Mouse (Mus musculus): ENCODE data around the gene Pafah1b3. TPM values are rescaled to one million over a fixed set of nuclear protein-coding genes. Genes with fewer than 3 reads are reported as not detected.

Pafah1b3 gene
- polyA plus RNA-seq, 1 experiment from 2014 or later = 125 TPM

DNA sequence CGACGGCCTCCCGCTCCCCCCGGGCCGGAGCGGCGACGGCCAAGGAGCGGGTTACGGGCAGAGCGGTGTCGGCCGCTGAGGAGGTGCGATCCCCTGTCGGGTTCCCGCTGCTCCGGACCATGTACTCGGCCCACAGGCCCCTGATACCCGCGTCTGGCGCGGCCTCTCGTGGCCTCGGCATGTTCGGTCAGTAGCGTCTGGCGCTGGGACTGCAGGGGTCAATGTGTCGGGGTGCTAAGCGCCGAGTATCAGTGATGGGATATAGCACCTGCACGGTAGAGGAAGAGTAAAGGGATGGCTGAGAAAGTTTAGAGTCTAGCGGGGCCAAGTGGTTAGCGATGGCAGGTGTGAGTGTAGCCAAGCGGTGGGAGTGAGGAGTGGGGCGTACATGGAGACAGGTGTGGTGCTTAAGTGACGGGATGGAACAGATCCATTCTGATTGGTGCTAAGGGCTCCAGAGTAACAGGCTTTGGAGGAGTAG lies 15.0 kb downstream of the Pafah1b3 start:
- under 1% methylated on average over 33 of the region's 36 CpGs for WGBS
- no peak for ATAC-seq (ENCODE audit: low FRiP score, low TSS enrichment)
- Histone ChIP-seq H3K4me1 (replicated peaks; ENCODE audit: control insufficient read depth, insufficient read depth) (peaks cover 22% of the 10 kb centered on the region), H3K36me3 (ENCODE audit: control insufficient read depth, insufficient read depth, low read length) (peaks cover 28% of the 10 kb centered on the region), H3K9me3 (ENCODE audit: control insufficient read depth, low read length) (no peaks in the 10 kb centered on the region), H3K27ac (replicated peaks) (peak overlapping the region; percentile 95), H3K4me3 (ENCODE audit: low read depth, low read length) (peak overlapping the region; percentile 71), H3K27me3 (ENCODE audit: control insufficient read depth, insufficient read depth, low read length) (no peaks in the 10 kb centered on the region), H3K4me2 (replicated peaks; ENCODE audit: low read depth) (peak overlapping the region; percentile 88), H3K9ac (ENCODE audit: low read length) (peak overlapping the region; percentile 76)
- TF ChIP-seq CTCF (IDR thresholded peaks at IDR 0.05; ENCODE audit: low read depth) (peak; percentile 42), EP300 (optimal IDR thresholded peaks at IDR 0.05) (no peak)
- DNase-seq (ENCODE audit: low spot score) = peak; percentile 61

- no peak for TF ChIP-seq EP300 (optimal IDR thresholded peaks at IDR 0.05)
- TF ChIP-seq CTCF (IDR thresholded peaks at IDR 0.05; ENCODE audit: low read depth) = peak; percentile 21
- H3K27me3 ChIP-seq (ENCODE audit: control insufficient read depth, insufficient read depth, low read length) = no peaks in the 10 kb centered on the region
- peaks cover 21% of the 10 kb centered on the region for H3K36me3 ChIP-seq (ENCODE audit: control insufficient read depth, insufficient read depth, low read length)
- H3K4me3 ChIP-seq (ENCODE audit: low read depth, low read length) = peak overlapping the region; percentile 71
- peak overlapping the region; percentile 88 for H3K4me2 ChIP-seq (replicated peaks; ENCODE audit: low read depth)
- peak; percentile 84 for ATAC-seq (ENCODE audit: low FRiP score, low TSS enrichment)
- DNase-seq (ENCODE audit: low spot score) = peak; percentile 99
- under 1% methylated on average over 55 of the region's 108 CpGs for WGBS
- H3K4me1 ChIP-seq (replicated peaks; ENCODE audit: control insufficient read depth, insufficient read depth) = peaks cover 22% of the 10 kb centered on the region
- H3K9ac ChIP-seq (ENCODE audit: low read length) = peak overlapping the region; percentile 76
- no peaks in the 10 kb centered on the region for H3K9me3 ChIP-seq (ENCODE audit: control insufficient read depth, low read length)
- peak overlapping the region; percentile 98 for H3K27ac ChIP-seq (replicated peaks)
Measured at GRCm38 (mm10) chr7:25281734-25282601, 15.8 kb downstream of the Pafah1b3 start.

GRCm38 (mm10) chr7:25281166-25281733 lies 16.5 kb downstream of the Pafah1b3 start:
- peaks cover 22% of the 10 kb centered on the region for H3K4me1 ChIP-seq (replicated peaks; ENCODE audit: control insufficient read depth, insufficient read depth)
- H3K9ac ChIP-seq (ENCODE audit: low read length) = peak overlapping the region; percentile 38; the same call in 1 of the 2 replicates
- H3K4me3 ChIP-seq (ENCODE audit: low read depth, low read length) = peak overlapping the region; percentile 71
- peaks cover 14% of the 10 kb centered on the region for H3K36me3 ChIP-seq (ENCODE audit: control insufficient read depth, insufficient read depth, low read length)
- no peaks in the 10 kb centered on the region for H3K9me3 ChIP-seq (ENCODE audit: control insufficient read depth, low read length)
- ATAC-seq (ENCODE audit: low FRiP score, low TSS enrichment) = peak; percentile 3; the same call in 1 of the 2 replicates
- DNase-seq (ENCODE audit: low spot score) = no peak
- no peak for TF ChIP-seq EP300 (optimal IDR thresholded peaks at IDR 0.05)
- no peak for TF ChIP-seq CTCF (IDR thresholded peaks at IDR 0.05; ENCODE audit: low read depth)
- no peaks in the 10 kb centered on the region for H3K27me3 ChIP-seq (ENCODE audit: control insufficient read depth, insufficient read depth, low read length)
- H3K4me2 ChIP-seq (replicated peaks; ENCODE audit: low read depth) = peak overlapping the region; percentile 88
- H3K27ac ChIP-seq (replicated peaks) = peak overlapping the region; percentile 98
- WGBS = 7% methylated on average over 12 of the region's 12 CpGs

GRCm38 (mm10) chr7:25279861-25280791 lies 17.7 kb downstream of the Pafah1b3 start:
- no peak for TF ChIP-seq EP300 (optimal IDR thresholded peaks at IDR 0.05)
- peak; percentile 8; the same call in 1 of the 2 replicates for TF ChIP-seq CTCF (IDR thresholded peaks at IDR 0.05; ENCODE audit: low read depth)
- Histone ChIP-seq H3K27ac (replicated peaks) (peak overlapping the region; percentile 98), H3K36me3 (ENCODE audit: control insufficient read depth, insufficient read depth, low read length) (peaks cover 5% of the 10 kb centered on the region; the same call in 1 of the 2 replicates), H3K4me1 (replicated peaks; ENCODE audit: control insufficient read depth, insufficient read depth) (peaks cover 22% of the 10 kb centered on the region), H3K4me3 (ENCODE audit: low read depth, low read length) (peak overlapping the region; percentile 58), H3K9ac (ENCODE audit: low read length) (peak overlapping the region; percentile 76), H3K9me3 (ENCODE audit: control insufficient read depth, low read length) (no peaks in the 10 kb centered on the region), H3K4me2 (replicated peaks; ENCODE audit: low read depth) (peak overlapping the region; percentile 88), H3K27me3 (ENCODE audit: control insufficient read depth, insufficient read depth, low read length) (no peaks in the 10 kb centered on the region)
- under 1% methylated on average over 6 of the region's 6 CpGs for WGBS
- peak; percentile 68 for DNase-seq (ENCODE audit: low spot score)
- ATAC-seq (ENCODE audit: low FRiP score, low TSS enrichment) = peak; percentile 12; the same call in 1 of the 2 replicates

DNA sequence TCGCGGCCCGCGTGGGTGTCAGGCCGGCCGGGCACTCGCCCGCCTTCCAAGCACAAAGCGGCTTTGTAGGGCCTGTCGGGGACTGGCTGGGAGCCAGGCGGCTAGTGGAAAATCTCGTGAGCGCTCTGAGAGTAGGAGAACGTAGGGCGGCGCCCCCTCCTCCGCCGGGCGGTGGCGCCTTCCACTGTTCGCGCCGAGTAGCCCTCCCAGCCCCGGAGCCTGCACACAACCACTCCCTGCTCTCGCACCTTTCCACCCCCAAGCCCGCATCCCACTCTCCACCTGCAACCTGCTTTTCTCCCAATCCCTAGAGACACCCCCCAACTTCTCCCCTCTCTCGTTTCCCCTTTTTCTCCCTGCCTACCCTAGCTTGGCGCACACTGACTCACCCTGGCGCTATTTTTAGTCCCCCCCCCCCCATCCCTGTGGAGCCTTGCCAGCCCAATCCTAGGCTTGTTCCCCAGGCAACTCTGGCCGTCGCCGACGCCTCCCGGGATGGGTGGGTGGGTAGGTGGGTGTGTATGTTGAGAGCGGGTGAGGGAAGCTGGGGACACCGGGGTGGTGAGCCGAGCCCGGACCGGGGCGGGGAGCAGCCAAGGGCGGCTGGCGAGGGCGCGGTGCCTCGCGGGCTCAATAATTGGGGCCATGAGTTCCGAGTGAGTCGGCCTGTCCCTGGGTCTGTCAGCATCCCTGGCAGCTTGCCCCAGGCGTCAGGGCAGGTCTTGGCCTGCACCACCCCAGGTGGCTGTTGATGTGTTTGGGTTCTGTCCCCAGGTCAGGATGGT lies 18.5 kb downstream of the Pafah1b3 start:
- Histone ChIP-seq H3K9me3 (ENCODE audit: control insufficient read depth, low read length) (no peaks in the 10 kb centered on the region), H3K9ac (ENCODE audit: low read length) (peak overlapping the region; percentile 76), H3K27me3 (ENCODE audit: control insufficient read depth, insufficient read depth, low read length) (no peaks in the 10 kb centered on the region), H3K27ac (replicated peaks) (peak overlapping the region; percentile 98), H3K4me2 (replicated peaks; ENCODE audit: low read depth) (peak overlapping the region; percentile 88), H3K36me3 (ENCODE audit: control insufficient read depth, insufficient read depth, low read length) (no peaks in the 10 kb centered on the region), H3K4me1 (replicated peaks; ENCODE audit: control insufficient read depth, insufficient read depth) (peaks cover 21% of the 10 kb centered on the region), H3K4me3 (ENCODE audit: low read depth, low read length) (peak overlapping the region; percentile 58)
- TF ChIP-seq CTCF (IDR thresholded peaks at IDR 0.05; ENCODE audit: low read depth) = peak; percentile 57
- peak; percentile 68 for TF ChIP-seq EP300 (optimal IDR thresholded peaks at IDR 0.05)
- DNase-seq (ENCODE audit: low spot score) = peak; percentile 89
- ATAC-seq (ENCODE audit: low FRiP score, low TSS enrichment) = peak; percentile 41
- under 1% methylated on average over 36 of the region's 49 CpGs for WGBS

Data from stomach, postnatal 0 days (tissue).